Mouse (Mus musculus) layer of hippocampus, adult 8-10 months (tissue): ENCODE measurements around the gene Pla2g3. TPM values are rescaled to one million over a fixed set of nuclear protein-coding genes. Genes with fewer than 3 reads are reported as not detected.

ENCODE experiments used
- DNase-seq, 2 experiments: peaks; one replicate each; pipeline ENCODE4 v3.0.0; 2022; ENCODE audit warnings: low spot score in 2 of 2
- total RNA-seq, 4 experiments: library from RNA; stranded (reverse); gene quantifications; 2 replicates each; pipeline ENCODE4 v1.2.4; 2022

Pla2g3 gene
- total RNA-seq, 4 experiments from 2014 or later, result 0.99 to 1.7 (median 1.5) TPM

DNA sequence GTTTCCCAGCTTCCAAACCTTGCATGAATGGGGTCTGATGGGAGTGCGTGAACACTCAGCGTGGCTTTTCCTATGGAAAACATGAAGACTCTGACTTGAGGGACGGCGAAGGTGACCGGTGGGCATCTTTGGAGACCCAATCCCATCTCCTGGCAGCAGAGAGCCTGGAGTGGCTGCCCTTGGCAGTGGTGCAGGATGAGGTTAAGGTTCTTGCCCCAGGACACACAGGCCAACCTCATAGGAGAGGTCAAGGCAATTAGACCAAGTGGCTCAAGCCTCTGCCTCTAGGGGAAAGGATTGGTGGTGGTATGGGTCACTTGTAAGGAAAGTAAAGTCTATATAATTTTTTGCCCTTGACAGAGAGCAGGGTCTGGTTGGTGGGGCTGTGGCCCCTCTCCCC lies 48.0 kb downstream of the Pla2g3 start:
- no peak for DNase-seq

DNA sequence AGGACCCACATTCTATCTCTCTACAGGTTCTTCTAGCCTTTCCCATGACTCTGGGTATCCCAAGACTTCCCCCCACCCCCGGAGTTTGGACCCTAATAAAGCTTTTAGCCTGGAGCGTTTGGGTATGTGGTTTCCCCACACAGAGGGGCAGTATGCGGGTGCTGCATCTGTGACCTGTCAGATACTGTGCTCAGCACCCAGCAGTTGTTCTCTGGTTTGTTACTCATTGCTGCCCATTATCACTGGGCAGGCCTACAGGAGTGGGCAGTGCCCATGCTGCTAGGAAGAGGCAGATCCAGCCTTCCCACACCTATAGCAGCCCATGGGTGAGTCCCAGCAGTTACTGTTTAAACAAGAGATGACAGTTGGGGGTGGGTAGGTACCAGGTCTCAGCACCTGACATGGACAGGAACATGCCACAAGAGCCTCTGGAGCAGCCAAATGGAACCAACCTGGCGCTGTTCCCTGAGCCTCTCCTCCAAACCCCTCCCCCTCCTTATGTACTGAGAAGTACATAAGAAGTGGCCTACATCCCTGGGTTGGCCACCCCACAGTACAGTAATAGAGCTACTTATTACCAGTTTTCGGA lies 48.8 kb downstream of the Pla2g3 start:
- DNase-seq, result no peak

DNA sequence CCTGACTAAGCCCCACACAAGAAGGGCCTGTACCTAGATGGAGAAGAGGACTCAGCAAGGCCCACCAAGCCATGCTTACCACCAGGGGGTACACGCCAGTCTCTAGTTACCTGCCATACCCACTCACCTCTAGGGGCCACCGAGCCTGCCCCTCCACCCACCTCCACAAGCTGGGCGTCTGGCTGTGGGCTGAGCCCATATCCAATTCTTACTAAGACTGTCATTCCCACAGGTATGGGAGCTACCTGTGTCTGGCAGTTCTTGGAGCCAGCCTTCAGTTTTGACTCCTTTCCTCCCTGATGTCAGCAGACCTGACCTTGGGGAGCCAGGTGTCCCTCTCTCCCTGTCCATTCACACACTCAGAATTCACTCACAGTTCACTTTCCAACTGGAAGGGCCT lies 49.6 kb downstream of the Pla2g3 start:
- no peak for DNase-seq

DNA sequence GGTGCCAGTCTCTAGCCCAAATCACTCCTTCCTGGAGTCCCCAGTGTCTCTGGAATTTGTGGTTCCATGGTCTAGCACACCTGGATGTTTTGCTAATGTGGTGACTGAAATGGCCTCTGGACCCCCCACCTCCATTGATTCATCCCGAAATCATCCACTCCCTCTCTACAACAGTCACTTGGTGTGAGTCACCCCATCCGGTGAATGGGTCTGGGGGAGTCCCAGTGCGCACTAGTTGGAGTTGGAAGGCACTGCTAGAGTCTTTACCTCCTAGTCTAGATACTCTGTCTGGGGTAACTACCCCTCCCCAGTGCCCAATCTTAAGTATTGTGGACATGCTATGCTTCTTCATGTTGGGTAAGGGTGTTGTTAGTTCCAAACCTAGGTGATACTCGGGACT lies 50.3 kb downstream of the Pla2g3 start:
- DNase-seq, result no peak

DNA sequence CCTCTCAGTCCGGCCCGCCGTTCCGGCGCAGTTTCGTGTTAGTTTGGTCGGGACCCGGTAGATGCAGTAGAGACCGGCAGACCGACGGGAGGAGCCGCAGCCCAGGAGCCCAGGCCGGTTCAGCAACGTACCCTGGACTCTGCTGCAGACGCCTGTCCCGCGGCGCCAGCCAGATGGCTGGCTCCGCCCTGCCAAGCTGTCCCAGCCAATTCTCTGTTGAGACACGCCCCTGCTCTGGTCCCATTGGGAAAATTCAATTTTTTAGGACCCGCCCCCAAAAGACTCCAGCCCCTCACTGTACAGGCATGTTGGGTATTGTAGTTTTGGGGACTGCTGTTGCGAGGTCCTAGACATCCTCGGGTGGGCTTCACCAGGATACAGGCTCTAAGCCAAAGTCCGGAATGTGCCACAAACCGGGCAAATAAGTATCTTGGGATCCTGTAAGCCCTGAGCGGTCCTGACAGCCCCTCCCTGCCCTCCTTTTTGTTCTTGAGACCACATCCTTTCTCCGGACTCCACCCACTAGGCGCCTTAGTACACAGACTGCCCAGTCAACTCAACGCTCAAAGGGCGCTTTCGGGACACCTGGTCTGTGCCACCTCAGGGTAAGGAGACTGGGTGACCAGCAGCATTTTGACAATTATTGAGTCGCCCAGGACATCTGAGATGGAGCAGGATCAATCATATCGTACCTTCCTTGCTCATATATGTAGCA lies 51.2 kb downstream of the Pla2g3 start:
- peak; percentile 86 to 91 for DNase-seq

DNA sequence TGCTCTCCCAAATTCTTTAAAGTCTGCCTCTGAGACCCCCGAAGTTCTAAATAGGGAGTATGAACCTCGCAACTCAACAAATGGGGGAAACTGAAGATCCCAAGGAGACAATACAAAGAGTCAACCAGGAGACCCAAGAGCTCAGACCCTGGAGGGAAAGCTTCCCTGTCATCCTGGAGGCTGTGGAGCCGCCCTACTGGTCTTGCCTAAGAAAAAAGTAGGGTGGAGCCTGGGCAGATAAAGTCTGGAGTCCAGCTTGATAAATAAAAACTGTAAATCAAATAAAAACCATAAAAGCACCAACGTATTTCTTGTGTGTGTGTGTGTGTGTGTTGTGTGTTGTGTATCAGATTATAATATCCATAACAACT lies 51.7 kb downstream of the Pla2g3 start:
- no peak for DNase-seq

DNA sequence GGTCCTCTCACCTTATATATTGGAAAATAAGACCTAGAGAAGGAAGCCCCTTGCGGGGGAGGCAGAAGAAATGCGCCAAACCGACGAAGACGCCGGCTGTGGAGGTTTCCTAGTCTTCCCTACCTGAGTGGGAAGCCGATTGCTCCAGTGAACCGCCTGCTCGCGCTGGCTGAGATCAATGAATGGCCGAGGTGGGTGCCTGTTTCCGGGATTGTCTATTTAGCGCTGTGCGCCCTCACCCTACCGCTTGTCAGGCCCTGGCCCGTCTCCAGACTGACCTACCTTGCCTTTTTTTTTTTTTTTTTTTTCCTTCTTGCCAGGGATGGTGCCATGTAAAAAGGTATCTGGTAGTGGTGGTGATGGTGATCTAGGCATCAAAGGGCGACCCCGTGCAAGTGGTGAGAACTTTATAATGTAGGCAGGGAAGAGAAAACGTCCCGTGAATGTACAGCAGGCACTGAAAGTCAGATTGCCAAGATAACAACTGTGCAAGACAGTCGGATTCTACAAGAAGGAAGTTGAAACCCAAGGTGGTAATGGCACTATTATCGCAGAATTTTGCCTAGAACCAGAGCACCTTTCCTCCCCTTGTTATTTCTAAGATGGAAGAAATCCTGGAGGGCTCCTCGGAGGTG lies 52.5 kb downstream of the Pla2g3 start, which contains the start of gene Smtn:
Gene Smtn, minus strand, starts transcription at position 162 of the 635 bp plus-strand sequence.
- no peak for DNase-seq

DNA sequence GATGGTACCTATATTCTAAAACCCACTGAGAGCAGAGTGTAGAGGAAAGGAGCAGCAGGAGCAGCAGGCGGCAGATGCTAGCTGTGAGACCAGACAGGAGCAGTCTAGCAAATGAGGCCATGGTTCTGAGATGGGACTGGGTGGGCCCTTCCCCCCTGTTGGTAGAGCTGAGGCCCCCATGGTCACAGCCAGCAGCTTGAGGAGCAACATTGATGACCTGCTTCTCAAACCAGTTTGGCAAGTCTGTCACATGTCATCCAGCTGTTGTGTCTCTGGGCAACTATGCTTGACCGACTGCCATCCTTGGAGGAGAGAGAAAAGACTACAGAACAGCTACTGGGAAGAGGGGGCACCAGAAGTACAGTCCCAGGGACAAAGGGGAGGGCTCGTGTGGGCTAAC lies 53.8 kb downstream of the Pla2g3 start:
- no peak for DNase-seq

DNA sequence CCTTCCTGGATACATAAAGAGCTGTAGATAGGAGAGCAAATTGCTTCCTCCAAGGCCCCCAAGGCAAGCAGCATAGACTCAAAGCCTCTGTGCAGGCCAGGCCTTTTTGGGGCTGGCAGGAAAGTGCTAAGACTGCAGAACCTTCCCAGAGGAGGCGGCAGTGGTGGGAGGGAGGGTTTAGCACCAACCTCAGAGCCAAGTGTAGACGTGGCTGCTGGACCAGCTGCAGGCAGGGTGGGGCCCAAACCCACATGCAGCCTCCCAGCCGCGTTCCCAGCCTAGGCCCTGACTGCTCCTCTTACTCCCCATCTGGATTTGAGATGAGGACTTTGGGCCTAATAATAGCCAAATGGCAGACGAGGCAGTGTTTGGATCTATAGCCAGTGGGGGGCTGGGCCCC lies 54.9 kb downstream of the Pla2g3 start:
- no peak for DNase-seq

DNA sequence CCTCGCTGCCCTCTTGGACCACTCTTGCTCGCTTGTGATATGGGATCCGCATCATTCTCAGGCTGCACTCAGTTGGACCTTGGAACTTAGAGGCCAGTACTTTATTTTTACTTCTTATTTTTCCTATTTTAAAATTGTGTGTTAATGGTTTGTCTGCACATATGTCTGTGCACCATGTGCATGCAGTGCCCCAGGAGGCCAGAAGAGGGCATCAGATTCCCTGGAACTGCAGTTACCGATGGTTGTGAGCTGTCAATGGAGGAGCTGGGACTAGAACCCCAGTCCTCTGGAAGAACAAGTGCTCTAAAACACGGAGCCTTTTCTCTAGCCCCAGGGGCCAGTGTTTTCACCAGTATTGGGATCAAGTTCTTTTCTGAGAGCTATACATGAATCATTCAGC lies 56.3 kb downstream of the Pla2g3 start:
- no peak for DNase-seq

DNA sequence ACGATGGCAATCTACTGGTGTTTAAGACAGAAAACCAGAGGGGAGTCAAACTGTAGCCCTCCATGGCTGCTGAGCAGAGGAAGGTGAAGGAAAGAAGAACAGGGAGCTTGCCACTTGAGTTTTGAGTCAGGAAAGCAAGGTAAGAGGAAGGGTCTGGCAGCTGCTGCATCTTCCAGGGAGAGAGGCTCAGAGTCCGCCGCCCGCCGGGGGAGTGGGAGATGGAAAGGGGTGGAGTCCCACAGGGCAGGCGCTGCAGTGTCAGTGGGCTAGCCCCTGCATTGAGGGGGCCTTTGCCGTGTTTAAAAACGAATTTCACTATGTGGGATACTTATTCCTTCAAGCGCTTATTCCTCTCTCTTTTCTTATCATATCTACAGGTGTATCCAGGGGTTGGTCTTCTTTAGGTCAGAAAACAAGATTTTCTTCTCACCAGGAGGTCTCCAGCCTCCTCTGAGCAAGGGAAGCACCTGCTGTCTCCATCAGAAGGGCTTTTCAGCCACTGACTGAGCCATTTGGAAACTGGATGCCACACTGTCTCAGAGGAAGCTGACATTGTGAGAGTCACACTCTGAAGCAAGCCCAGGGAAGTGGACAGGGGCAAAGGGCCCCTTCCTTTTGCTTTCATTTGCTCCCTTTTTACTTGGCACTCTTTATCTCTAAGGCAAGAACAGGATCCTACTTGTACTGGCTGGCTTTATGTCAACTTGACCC lies 57.6 kb downstream of the Pla2g3 start:
- no peak for DNase-seq

DNA sequence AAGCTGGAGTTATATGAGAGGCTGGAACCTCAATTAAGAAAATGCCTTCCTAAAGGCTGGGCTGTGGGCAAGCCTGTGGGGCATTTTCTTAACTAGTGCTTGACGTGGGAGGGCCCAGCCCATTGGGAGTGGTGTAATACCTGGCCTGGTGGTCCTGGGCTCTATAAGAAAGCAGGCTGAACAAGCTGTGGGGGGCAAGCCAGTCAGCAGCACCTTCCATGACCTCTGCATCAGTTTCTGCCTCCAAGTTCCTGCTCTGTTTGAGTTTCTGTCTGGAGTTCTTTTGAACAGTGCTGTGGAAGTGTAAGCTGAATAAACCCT lies 58.1 kb downstream of the Pla2g3 start:
- DNase-seq, result no peak

DNA sequence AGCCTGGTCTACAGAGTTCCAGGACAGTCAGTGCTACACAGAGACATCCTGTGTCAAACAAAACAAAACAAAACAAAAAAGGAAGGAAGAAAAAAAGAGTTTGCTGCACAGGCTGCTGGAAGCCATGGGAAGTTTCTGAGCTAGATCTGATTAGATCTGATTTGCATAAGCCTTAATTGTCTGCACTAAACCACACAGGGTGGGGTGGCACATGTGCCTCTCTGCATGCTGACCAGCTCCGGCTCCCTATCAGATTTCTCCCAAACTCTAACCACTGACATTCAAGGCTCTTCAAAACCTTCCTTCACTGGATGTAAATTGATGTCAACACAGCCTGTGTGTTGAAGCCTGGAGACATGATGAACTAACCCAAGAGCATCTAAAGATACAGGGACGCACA lies 59.0 kb downstream of the Pla2g3 start:
- DNase-seq, result no peak

DNA sequence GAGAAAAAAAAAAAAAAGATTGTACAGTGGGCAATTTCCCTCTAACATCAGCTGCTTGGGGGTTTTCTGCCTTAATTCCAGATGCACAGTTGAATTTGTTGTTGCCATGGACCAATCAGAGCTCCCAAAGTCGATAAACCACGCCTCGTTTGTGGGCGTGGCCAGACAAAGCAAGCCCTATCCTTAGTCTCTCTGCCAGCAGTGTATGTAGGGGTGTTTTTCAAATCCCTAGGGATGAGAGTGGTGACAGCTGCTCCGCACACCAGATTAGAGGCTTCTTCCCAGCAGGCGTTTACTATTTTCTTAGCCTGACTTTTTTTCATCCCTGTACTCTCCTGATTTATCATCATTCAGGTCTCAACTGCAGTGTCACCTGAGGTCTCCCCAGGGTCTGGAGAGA lies 59.9 kb downstream of the Pla2g3 start:
- no peak for DNase-seq

DNA sequence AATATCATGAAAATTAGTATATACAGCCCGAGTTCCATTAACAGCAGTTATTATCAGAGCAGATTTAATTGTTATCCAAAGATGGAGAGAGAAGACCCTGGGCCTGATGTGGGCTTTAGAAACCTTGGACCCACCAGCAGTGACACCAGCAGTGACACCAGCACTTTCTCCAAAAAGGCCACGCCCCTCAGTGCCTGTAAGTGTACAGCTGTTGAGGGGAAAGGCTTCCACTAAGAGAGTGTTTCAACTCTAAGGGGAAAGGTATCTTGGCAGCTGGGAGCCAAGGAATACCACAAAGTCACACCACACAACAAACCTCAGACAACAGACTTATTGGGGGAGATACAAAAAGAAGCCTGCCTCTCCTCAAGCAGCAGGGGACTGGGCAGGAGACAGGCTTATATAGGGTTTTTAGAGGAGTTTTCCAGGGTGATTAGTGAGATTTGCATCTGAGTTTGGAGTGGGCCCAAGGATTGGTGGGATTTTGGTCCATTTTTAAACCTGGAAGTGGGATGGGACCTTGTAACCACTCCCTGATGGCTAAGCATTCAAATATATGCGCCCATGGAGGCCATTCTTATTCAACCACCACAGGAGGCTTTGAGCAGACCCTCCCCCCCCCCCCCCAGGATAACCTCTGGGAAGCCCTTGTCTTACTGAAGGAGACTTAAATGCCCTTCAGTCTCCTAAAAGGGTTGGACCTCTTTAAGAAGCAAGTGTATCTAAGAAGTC lies 60.6 kb downstream of the Pla2g3 start:
- DNase-seq, result no peak

Other genes starting within 250 kb of the Pla2g3 start
- 100 to 1,000 TPM in 2 of 4 experiments, 10 to 100 TPM in 2; 89.3 to 113 (median 99.1) TPM for gene Drg1, start 221.9 kb upstream of the Pla2g3 start, total RNA-seq
- gene Patz1, start 199.4 kb upstream of the Pla2g3 start, total RNA-seq, result 10 to 100 TPM; 53.5 to 58.4 (median 56.7) TPM
- 10 to 100 TPM; 38.2 to 53.1 (median 46.4) TPM for gene Pik3ip1, start 157.9 kb upstream of the Pla2g3 start, total RNA-seq
- 100 to 1,000 TPM in 3 of 4 experiments, 10 to 100 TPM in 1; 91.2 to 111 (median 105) TPM for gene Limk2, start 79.1 kb upstream of the Pla2g3 start, total RNA-seq
- gene Rnf185, start 35.9 kb upstream of the Pla2g3 start, total RNA-seq, result 10 to 100 TPM; 26.4 to 31.9 (median 30.0) TPM
- gene Inpp5j, start 16.5 kb downstream of the Pla2g3 start, total RNA-seq, result 10 to 100 TPM; 67.5 to 75.8 (median 73.6) TPM
- gene Selenom, start 26.4 kb downstream of the Pla2g3 start, total RNA-seq, result 100 to 1,000 TPM; 161 to 198 (median 177) TPM
- gene Smtn, start 52.3 kb downstream of the Pla2g3 start, total RNA-seq, result 10 to 100 TPM in 1 of 4 experiments, 1 to 10 TPM in 3; 6.4 to 12.1 (median 8.3) TPM
- gene Morc2a, start 160.9 kb downstream of the Pla2g3 start, total RNA-seq, result 10 to 100 TPM; 36.6 to 49.3 (median 44.3) TPM